Mouse (Mus musculus): ENCODE measurements around the gene Gm826. TPM values are rescaled to one million over a fixed set of nuclear protein-coding genes. Genes with fewer than 3 reads are reported as not detected.

The Gm826 gene
- polyA plus RNA-seq, 1 experiment from 2014 or later = 25.5 TPM

DNA sequence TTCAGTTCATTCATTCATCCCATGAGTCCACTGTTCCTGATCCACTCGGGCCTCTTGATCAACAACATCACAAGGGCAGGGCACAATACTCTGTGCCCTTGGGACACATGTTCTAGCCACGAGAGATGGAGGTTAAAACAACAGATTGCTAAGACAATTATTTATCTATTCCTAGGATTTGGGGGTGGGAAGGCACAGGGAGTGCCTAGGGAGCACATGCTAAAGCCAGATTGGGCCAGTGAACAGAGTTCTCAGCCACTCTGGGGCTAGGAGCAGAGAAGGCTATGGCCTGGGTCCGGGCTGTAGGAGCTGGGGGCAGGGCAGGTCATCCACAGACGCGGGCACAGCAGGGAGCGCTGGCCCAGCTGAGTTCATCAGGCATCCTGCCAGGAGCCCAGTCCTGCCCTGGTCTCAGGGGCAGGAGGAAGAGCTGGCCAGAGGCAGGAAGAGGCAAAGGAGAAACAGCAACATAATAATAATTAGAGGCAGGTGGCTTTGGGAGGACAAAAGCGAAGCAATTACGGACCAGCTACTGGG lies 17.1 kb upstream of the Gm826 start:
- Histone ChIP-seq H3K27ac (ENCODE audit: poor library complexity, severe bottlenecking) (no peak overlapping the region), H3K4me1 (replicated peaks) (peaks cover 29% of the 10 kb centered on the region), H3K4me2 (no peak overlapping the region), H3K36me3 (no peaks in the 10 kb centered on the region), H3K9ac (no peak overlapping the region), H3K4me3 (no peak overlapping the region), H3K27me3 (replicated peaks) (peaks cover 19% of the 10 kb centered on the region), H3K9me3 (replicated peaks) (no peaks in the 10 kb centered on the region)
- 0 out of 2 replicates have a peak, but pooled peaks have one; percentile 11 for ATAC-seq (ENCODE audit: insufficient number of reproducible peaks, low FRiP score)
- WGBS = 45% methylated on average over 8 of the region's 8 CpGs

DNA sequence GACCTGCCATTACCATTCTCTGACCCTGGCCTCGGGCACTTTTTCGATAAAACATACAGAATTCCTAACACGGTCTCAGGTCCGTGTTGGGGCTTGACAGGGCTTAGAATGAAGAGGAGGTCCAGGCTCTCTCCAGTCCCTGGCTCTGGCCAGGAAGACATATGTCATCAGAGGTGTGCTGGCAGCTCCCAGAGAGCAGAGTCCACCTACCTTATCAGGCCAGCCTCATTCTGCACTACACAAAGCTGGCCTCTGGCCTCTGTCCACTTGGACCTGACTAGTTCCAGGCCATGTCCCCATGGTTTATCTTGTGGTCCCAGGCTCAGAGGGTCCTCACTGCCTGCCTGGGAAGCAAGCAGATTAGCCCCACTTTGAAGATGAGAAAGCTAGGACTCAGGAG lies 15.6 kb upstream of the Gm826 start:
- Histone ChIP-seq H3K4me1 (replicated peaks) (peaks cover 29% of the 10 kb centered on the region), H3K4me2 (no peak overlapping the region), H3K27me3 (replicated peaks) (peaks cover 13% of the 10 kb centered on the region), H3K9ac (no peak overlapping the region), H3K9me3 (replicated peaks) (no peaks in the 10 kb centered on the region), H3K36me3 (no peaks in the 10 kb centered on the region), H3K27ac (ENCODE audit: poor library complexity, severe bottlenecking) (no peak overlapping the region), H3K4me3 (no peak overlapping the region)
- ATAC-seq (ENCODE audit: insufficient number of reproducible peaks, low FRiP score) = peak; percentile 43
- WGBS = 33% methylated on average over 4 of the region's 4 CpGs

DNA sequence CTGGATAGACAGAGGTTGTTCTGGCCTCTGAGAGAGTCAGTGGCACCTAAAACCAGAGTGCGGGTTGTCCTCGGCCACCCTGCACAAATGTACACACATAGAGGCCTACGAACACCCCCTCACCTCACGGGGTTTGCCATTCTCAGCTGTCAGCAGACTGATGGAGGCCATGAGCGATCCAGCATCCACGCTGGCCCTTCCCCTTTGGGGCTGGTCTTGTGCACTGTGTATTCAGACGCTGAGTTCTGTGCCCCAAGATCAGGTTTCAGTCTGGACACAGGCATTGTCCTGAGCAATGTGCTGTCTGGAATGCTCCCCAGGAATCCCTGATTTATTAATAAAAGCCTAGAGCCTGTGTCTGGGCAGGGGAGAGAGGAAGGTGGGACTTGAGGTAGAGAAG lies 14.8 kb upstream of the Gm826 start:
- no peaks in the 10 kb centered on the region for H3K36me3 ChIP-seq
- no peak overlapping the region for H3K4me2 ChIP-seq
- H3K4me3 ChIP-seq = no peak overlapping the region
- 33% methylated on average over 7 of the region's 7 CpGs for WGBS
- ATAC-seq (ENCODE audit: insufficient number of reproducible peaks, low FRiP score) = no peak
- no peak overlapping the region for H3K27ac ChIP-seq (ENCODE audit: poor library complexity, severe bottlenecking)
- H3K27me3 ChIP-seq (replicated peaks) = peaks cover 10% of the 10 kb centered on the region
- H3K9ac ChIP-seq = no peak overlapping the region
- peaks cover 28% of the 10 kb centered on the region for H3K4me1 ChIP-seq (replicated peaks)
- H3K9me3 ChIP-seq (replicated peaks) = no peaks in the 10 kb centered on the region

DNA sequence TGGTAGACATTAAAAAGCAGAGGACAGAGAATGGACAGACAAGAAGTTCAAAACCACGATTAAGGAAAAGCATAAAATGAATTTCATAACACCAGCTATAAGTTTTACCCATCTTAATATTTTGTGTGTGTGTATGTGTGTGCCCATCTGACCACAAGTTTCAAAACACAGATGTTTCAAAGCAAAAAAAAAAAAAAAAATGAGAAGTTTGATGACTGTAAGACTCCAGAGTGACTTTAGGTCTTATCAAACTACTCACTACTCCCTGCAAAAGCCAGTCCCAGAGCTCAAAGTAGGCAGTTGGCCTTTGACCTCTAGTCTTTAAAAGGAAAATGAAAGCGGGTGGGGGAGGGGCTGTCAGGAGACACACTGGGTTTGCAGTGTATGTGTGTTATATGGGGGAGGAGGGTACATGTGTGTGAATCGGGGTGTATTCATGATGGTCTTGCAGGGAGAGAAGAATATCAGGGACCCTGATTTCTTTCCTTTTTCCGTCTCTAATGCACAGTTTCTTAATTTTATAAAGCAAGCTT lies 14.2 kb upstream of the Gm826 start:
- Histone ChIP-seq H3K4me3 (no peak overlapping the region), H3K4me1 (replicated peaks) (peaks cover 25% of the 10 kb centered on the region), H3K27me3 (replicated peaks) (peaks cover 9% of the 10 kb centered on the region; the same call in 1 of the 2 replicates), H3K4me2 (no peak overlapping the region), H3K9ac (no peak overlapping the region), H3K36me3 (no peaks in the 10 kb centered on the region), H3K9me3 (replicated peaks) (no peaks in the 10 kb centered on the region), H3K27ac (ENCODE audit: poor library complexity, severe bottlenecking) (no peak overlapping the region)
- 56% methylated on average over 4 of the region's 4 CpGs for WGBS
- no peak for ATAC-seq (ENCODE audit: insufficient number of reproducible peaks, low FRiP score)

- Histone ChIP-seq H3K4me3 (no peak overlapping the region), H3K36me3 (no peaks in the 10 kb centered on the region)
Measured at GRCm38 (mm10) chr2:160345644-160346043, 11.7 kb upstream of the Gm826 start.

DNA sequence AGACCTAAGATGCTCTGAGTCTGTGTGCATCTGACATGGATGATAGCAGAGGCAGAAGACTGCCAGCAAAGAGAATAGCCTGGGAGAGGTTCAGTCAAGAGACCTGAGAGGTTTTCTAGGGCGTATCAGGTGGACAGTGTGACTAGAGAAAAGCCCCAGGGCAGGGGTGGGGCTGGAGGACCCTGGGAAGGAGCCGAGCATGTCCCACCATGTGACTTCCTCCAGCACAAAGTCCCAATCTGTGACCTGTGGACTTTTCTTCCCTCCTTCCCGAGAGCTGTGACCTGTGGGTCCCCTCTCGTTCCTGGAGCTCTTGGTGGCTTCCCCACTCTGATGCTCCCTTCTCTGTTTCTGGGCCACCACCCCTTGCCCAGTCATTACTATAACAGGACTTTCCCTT lies 6.2 kb upstream of the Gm826 start:
- ATAC-seq (ENCODE audit: insufficient number of reproducible peaks, low FRiP score) = no peak
- 0 out of 2 replicates have a peak, but pooled peaks cover 5% of the 10 kb centered on the region for H3K4me1 ChIP-seq (replicated peaks)
- 49% methylated on average over 4 of the region's 4 CpGs for WGBS
- no peak overlapping the region for H3K27ac ChIP-seq (ENCODE audit: poor library complexity, severe bottlenecking)
- H3K9ac ChIP-seq = no peak overlapping the region
- no peak overlapping the region for H3K4me2 ChIP-seq
- H3K36me3 ChIP-seq = no peaks in the 10 kb centered on the region
- H3K27me3 ChIP-seq (replicated peaks) = no peaks in the 10 kb centered on the region
- H3K9me3 ChIP-seq (replicated peaks) = no peaks in the 10 kb centered on the region
- no peak overlapping the region for H3K4me3 ChIP-seq

More at GRCm38 (mm10) chr2:160345644-160346043, 11.7 kb upstream of the Gm826 start:
- H3K4me2 ChIP-seq = no peak overlapping the region
- H3K9me3 ChIP-seq (replicated peaks) = no peaks in the 10 kb centered on the region
- no peak overlapping the region for H3K27ac ChIP-seq (ENCODE audit: poor library complexity, severe bottlenecking)
- ATAC-seq (ENCODE audit: insufficient number of reproducible peaks, low FRiP score) = no peak
- H3K4me1 ChIP-seq (replicated peaks) = peaks cover 19% of the 10 kb centered on the region
- H3K9ac ChIP-seq = no peak overlapping the region
- H3K27me3 ChIP-seq (replicated peaks) = no peaks in the 10 kb centered on the region

DNA sequence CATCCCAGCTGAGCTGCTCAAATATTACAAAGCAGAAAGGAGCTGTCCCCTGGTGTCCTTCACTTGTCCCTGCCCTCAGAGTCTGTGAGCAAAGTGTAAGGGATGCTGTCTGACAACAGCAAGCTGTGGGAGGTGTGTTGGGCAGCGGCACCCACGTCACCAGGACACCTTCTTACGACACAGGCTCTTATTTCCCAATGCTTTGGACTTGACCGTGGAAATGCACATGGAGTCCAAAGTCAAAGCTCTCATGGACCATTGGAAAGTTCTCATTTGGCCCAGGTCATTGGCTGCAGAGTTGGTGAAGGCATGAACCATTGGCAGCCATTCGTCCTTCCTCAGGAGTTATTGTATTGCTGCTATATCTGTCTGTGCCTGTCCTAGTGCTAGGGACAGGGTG lies 5.6 kb upstream of the Gm826 start:
- WGBS = 78% methylated on average over 5 of the region's 5 CpGs

GRCm38 (mm10) chr2:160336053-160336452 lies 2.1 kb upstream of the Gm826 start:
- WGBS = 48% methylated on average over 2 of the region's 2 CpGs
- no peak overlapping the region for H3K27ac ChIP-seq (ENCODE audit: poor library complexity, severe bottlenecking)

More for the DNA sequence above, 5.6 kb upstream of the Gm826 start:
- Histone ChIP-seq H3K4me3 (no peak overlapping the region), H3K27ac (ENCODE audit: poor library complexity, severe bottlenecking) (no peak overlapping the region), H3K4me1 (replicated peaks) (peaks cover 5% of the 10 kb centered on the region), H3K9ac (no peak overlapping the region), H3K9me3 (replicated peaks) (no peaks in the 10 kb centered on the region), H3K36me3 (no peaks in the 10 kb centered on the region), H3K4me2 (no peak overlapping the region), H3K27me3 (replicated peaks) (no peaks in the 10 kb centered on the region)
- ATAC-seq (ENCODE audit: insufficient number of reproducible peaks, low FRiP score) = no peak

GRCm38 (mm10) chr2:160335043-160335442 lies 1.1 kb upstream of the Gm826 start:
- Histone ChIP-seq H3K4me3 (no peak overlapping the region), H3K4me2 (no peak overlapping the region), H3K36me3 (no peaks in the 10 kb centered on the region), H3K9ac (no peak overlapping the region), H3K27me3 (replicated peaks) (peaks cover 5% of the 10 kb centered on the region; the same call in 1 of the 2 replicates), H3K27ac (ENCODE audit: poor library complexity, severe bottlenecking) (no peak overlapping the region), H3K9me3 (replicated peaks) (no peaks in the 10 kb centered on the region), H3K4me1 (replicated peaks) (peaks cover 19% of the 10 kb centered on the region)
- WGBS = 66% methylated on average over 1 of the region's 1 CpGs
- ATAC-seq (ENCODE audit: insufficient number of reproducible peaks, low FRiP score) = no peak

More at GRCm38 (mm10) chr2:160336053-160336452, 2.1 kb upstream of the Gm826 start:
- no peak for ATAC-seq (ENCODE audit: insufficient number of reproducible peaks, low FRiP score)
- Histone ChIP-seq H3K4me3 (no peak overlapping the region), H3K9ac (no peak overlapping the region), H3K4me1 (replicated peaks) (peaks cover 19% of the 10 kb centered on the region), H3K36me3 (no peaks in the 10 kb centered on the region), H3K9me3 (replicated peaks) (no peaks in the 10 kb centered on the region), H3K27me3 (replicated peaks) (peaks cover 5% of the 10 kb centered on the region; the same call in 1 of the 2 replicates), H3K4me2 (no peak overlapping the region)

DNA sequence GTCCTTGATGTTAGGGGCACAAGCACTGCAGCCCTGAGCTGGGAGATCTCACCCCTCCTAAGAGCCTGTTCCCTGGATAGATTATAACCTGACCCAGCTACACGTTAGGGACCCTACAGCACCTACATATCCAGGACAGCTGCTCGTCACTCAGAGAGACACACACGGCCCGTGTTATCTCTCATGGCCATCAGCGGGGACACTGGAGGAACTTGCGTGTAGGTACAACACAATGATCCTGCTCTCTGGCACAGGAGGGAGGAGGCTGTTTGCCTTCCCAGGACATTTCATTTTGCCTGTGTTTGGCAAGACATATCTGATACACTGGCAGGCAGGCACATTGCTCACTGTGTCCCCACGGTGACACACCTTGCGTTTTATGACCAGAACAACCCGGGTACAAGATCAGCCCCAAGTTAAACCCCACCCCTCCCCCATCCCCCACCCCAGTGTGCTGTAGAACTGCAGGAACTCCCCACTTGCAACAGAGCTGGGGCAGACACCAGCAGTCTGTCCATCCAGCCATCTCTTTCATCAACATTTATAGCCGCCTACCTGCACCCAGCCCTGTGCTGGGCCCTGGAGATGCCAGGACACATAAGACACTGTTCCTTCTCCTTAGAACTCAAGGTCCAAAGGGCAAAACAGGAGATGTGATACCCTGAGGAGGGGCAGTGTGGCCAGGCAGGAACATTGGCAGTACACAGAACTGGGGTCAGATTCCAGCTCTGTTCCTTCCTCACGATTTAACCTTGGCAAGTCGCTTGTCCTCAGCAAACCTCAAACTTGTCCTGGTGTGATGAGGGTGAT lies 1.2 kb downstream of the Gm826 start:
- WGBS = 81% methylated on average over 12 of the region's 12 CpGs
- Histone ChIP-seq H3K27ac (ENCODE audit: poor library complexity, severe bottlenecking) (no peak overlapping the region), H3K9ac (no peak overlapping the region), H3K9me3 (replicated peaks) (no peaks in the 10 kb centered on the region), H3K36me3 (no peaks in the 10 kb centered on the region), H3K4me1 (replicated peaks) (peaks cover 36% of the 10 kb centered on the region), H3K27me3 (replicated peaks) (peaks cover 5% of the 10 kb centered on the region; the same call in 1 of the 2 replicates), H3K4me2 (no peak overlapping the region), H3K4me3 (no peak overlapping the region)
- no peak for ATAC-seq (ENCODE audit: insufficient number of reproducible peaks, low FRiP score)

DNA sequence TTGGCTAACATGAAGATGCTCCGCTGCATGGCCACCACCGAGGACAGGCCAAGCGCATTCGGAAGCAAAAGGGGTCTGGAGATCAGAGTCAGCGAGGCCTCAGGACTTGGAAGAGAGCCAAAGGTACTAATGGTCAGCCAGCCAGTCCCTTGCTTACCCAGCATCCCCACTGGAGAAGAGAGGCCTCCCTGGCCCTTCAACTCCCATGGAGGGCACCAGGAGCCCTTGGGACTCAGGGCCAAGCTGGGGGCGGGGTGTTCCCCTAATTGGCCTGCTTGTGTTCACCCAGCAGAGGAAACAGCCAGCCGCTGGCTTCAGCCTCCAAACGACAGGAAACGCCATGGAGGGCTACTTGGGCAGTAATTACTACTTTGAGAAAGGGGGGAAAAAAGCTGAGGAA lies 5.1 kb downstream of the Gm826 start:
- H3K4me3 ChIP-seq = no peak overlapping the region
- WGBS = 35% methylated on average over 9 of the region's 9 CpGs
- no peak overlapping the region for H3K4me2 ChIP-seq
- H3K9me3 ChIP-seq (replicated peaks) = no peaks in the 10 kb centered on the region
- peaks cover 5% of the 10 kb centered on the region; the same call in 1 of the 2 replicates for H3K27me3 ChIP-seq (replicated peaks)
- H3K4me1 ChIP-seq (replicated peaks) = peaks cover 42% of the 10 kb centered on the region
- no peak for ATAC-seq (ENCODE audit: insufficient number of reproducible peaks, low FRiP score)
- H3K9ac ChIP-seq = no peak overlapping the region
- no peaks in the 10 kb centered on the region for H3K36me3 ChIP-seq
- H3K27ac ChIP-seq (ENCODE audit: poor library complexity, severe bottlenecking) = no peak overlapping the region
